Mouse (Mus musculus) layer of hippocampus, postnatal 36 days (tissue): ENCODE results near the gene Hapln2. TPM values are rescaled to one million over a fixed set of nuclear protein-coding genes. Genes with fewer than 3 reads are reported as not detected.

Experiments
- DNase-seq, 2 experiments: peaks; one replicate each; pipeline ENCODE4 v3.0.0; 2022
- total RNA-seq, 2 experiments: library from RNA; stranded (reverse); gene quantifications; 2 replicates each; pipeline ENCODE4 v1.2.3; 2021

Gene Hapln2
- 10 to 100 TPM; 14.9 to 18.0 TPM for total RNA-seq

- DNase-seq, result peak in 1 of 2 experiments; percentile 20
Measured at GRCm38 (mm10) chr3:88027434-88028186, at the start of gene Hapln2. Gene Hapln2 (minus strand): TSS chr3:88027583.

- DNase-seq, result no peak
Measured at GRCm38 (mm10) chr3:88074766-88075165, 47.4 kb upstream of the Hapln2 start.

- no peak for DNase-seq
Measured at GRCm38 (mm10) chr3:88074351-88074750, 47.0 kb upstream of the Hapln2 start.

DNA sequence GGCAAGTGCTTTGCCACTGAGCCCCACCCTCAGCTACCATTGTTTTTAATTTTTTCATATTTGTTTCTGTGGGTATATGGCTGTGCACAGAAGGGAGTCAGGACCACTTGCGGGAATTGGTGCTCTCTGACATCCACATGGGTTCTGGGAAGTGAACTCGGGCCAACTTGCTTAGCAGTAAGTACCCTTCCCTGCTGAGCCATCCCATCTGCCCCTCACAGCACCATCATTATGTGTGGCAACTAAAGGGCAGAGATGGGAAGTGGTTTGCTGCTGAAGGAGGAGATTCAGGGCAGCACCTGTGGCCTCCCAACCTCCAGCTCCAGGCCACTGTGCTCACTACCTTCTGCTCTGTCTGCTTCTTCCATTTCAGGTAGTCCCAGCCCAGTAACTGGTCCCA lies 46.2 kb upstream of the Hapln2 start:
- DNase-seq, result no peak

GRCm38 (mm10) chr3:88071783-88072182 lies 44.4 kb upstream of the Hapln2 start:
- peak; percentile 87 to 88 for DNase-seq

DNA sequence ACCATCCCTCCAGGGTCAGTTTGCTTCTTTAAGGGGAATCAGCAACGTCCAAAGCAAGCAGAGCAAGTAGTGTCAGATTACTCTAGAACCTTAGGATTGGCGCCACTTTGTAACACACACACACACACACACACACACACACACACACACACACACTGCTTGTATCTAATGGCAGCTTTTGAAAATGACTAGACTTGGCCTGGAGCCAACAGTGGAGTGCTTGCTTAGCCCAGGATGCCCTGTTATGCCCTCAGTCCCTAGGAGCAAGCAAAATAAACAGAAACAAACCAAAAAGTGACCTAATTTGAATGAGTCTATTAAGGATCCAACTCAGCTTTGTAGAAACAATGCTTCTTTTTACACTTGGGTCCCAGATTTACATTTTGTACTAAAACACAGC lies 41.0 kb upstream of the Hapln2 start:
- no peak for DNase-seq

DNA sequence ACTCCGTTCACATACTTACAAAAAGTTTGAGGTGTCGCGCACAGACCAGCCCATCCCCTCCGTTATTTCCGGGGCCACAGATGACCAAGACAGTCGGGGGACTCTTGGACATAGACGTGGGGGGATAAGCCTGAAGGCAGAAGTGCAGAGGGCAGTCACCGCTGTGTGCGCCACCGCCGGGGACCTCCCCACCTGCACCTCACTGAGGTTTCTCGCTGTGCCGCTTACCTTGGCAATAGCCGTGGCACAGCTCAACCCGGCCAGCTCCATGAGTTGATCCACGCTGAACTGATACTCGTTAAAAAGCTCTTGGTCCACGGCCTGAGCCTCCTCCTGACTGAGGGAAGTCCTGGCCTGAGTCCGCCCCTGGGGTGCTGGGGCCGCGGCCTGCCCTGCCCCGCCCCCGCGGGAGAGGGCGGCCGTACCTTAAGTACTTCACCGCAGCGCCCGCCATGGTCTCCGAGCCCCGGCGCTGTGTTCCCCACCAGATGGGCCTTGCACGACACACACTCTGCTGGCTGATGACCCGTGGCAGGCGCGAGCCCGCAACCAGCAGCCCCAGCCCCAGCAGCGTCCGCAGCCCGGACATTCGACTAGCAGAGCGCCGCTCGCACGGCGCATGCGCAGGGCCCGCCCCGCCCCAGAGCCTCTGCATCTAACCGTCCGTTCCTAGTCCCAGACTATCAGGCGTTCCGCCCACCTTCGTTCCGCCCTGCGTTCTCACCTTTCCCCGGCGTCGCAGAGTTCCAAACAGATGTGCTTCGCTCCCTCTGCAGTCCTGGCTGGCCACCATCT lies 30.7 kb upstream of the Hapln2 start, which contains the start of gene Naxe:
Naxe (minus strand) TSS at position 594 of the 795 bp plus-strand sequence.
- DNase-seq, result peak; percentile 84

DNA sequence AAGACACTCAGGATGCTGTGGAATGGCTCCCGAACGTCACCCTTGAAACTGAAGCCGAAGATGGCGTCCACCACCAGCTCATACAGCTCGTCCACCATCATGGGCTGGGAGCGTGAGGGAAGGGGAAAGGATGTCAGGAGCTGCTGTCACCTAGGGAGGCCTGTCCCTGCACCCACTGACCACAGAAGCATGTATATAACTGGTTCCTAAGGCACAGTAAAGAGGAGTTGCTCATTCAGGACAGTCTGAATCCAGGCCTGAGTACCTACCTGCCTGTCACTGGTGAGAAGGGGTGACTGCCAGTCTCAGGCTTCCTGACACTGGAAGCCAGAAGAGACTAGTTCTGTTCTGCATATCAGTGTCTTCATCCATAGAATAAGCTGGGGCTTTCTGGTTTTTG lies 29.6 kb upstream of the Hapln2 start:
- DNase-seq, result no peak

DNA sequence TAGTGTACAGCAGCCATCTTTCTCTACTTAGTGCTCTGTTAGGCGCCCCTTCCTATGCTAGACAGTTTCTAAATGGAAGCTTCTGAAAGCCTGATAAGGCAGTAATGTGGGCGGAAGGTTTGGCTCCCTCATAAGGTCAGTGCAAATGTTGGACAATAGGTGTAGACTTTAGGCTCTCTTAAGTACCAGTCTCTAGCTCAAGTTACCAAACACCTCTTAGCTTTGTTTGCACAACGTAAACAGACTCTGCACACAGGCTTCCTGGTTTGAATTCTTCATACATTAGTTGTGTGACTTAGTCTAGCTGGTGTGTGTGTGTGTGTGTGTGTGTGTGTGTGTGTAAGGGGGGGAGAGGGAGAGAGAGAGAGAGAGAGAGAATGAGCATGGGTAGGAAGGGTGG lies 22.1 kb upstream of the Hapln2 start:
- DNase-seq, result no peak

DNA sequence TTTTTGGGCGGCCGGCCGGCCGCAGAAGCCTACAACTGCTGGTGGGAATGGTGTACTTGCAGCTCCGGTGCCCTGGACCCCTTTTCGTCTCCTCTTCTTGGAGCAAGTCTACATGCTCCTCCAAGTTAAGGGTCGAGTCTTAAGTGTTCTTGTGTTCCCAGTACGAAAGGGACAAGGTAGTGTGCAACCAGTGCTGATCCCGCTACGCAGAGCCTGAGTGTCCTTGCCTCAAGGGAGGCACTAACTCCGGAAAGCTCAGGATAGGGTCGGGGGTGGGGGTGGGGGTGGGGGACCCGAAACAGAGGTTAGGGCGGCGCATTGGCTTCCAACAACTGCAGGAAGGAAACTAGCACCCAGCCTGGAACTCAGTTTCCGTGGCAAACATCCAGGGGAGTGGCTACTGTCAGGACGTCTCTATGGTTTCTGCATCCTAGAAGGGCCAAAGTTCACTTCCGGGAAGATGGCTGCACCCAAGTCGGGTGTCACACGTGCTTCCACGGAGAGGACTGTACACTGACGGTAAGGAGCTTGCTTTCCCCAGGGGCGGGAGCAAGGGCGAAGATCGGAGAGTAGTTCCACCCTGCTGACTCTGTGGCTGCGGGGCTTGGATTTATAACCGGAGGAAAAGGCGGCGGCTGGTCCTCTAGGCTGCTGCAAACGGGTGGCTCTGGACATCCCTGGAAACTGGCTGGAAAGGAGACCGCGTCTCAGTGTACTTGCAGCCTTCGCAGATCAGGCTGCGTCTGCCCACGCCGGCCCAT lies 15.5 kb upstream of the Hapln2 start, which contains the start of gene Gpatch4:
Gpatch4 (plus strand) TSS at position 448 of the 761 bp plus-strand sequence.
- DNase-seq, result peak; percentile 80 to 82

GRCm38 (mm10) chr3:88035561-88036293 lies 8.3 kb upstream of the Hapln2 start:
- DNase-seq, result no peak

DNA sequence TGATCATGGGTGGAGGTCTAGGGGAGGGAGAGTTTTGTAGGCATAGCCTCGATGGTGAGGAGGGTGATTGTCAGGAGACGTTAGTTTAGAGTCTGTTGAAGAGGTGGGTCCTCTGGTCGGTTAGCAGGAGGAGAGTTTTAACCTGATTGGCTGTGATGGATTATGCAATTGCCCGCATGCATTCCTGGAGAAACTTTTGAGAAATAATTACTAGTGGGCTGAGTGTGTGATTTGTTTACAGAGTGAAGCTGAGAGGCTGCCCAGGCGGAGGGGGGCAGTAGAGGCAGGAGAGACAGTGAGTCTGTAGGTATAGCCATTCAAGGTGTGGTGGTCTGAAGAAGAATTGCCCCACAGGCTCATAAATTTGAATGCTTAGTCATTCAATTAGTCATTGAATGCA lies 6.1 kb upstream of the Hapln2 start:
- no peak for DNase-seq

DNA sequence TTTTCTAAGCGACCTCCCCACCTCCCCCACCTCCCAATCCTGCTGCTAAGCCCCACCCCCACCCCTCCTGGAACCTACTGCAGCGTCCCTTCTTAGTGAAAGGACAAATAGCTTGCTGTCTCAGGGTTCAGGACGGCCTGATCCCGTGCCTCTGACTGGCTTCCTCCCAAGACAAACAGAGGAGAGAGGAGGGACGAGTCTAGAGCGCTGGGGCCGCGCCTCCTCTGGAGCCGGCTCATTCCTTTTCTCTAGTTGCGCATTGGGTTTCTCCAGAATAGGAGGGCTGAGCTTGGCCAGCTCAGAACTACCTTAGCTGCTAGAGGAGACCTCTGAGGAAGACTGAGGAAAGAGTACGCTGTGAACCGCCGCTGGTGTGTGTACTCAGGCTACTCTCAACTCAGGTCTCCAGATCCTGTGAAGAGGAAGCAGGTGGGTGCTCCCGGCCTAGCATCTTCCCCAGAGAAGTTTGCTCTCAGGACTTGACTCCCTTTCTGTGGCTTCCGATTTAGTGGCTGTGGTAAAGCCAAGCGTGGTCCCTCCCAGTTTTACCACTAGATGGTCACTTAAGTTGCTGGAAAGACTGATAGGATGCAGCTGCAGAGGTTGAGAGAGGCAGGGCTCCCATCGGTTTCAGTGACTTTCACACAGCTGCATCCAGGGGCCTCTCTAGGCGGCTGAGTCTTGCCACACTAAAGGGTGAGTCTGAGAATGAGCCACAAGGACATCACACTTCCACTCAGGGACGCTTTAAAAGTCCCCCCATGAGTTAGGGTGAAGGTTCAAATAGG lies 3.4 kb upstream of the Hapln2 start:
- peak; percentile 48 to 51 for DNase-seq

- no peak for DNase-seq
Measured at GRCm38 (mm10) chr3:88026823-88027222, 560 bp downstream of the Hapln2 start.

GRCm38 (mm10) chr3:88023192-88024074 lies 4.0 kb downstream of the Hapln2 start:
- no peak for DNase-seq

GRCm38 (mm10) chr3:88022322-88023191 lies 4.8 kb downstream of the Hapln2 start:
- DNase-seq, result peak; percentile 82

GRCm38 (mm10) chr3:88010634-88011265 lies 16.6 kb downstream of the Hapln2 start:
- no peak for DNase-seq
